Mouse (Mus musculus): ENCODE data around the gene Atp8b5.
A peak's percentile ranks its signal among the peaks of the same experiment; 100 is the strongest.

Gene Atp8b5

GRCm38 (mm10) chr4:43414761-43415160, 147.8 kb downstream of the Atp8b5 start:
- peaks cover 20% of the 10 kb centered on the region for H3K36me3 ChIP-seq (ENCODE audit: insufficient read depth, low read length)

GRCm38 (mm10) chr4:43415221-43416070, 148.5 kb downstream of the Atp8b5 start:
- Histone ChIP-seq H3K36me3 (ENCODE audit: insufficient read depth, low read length) (peaks cover 20% of the 10 kb centered on the region), H3K4me1 (replicated peaks; ENCODE audit: low read depth, low read length) (peaks cover 58% of the 10 kb centered on the region), H3K27me3 (ENCODE audit: insufficient read depth, low read length) (peaks cover 13% of the 10 kb centered on the region), H3K9me3 (ENCODE audit: low read length) (no peaks in the 10 kb centered on the region), H3K4me3 (replicated peaks; ENCODE audit: low read length) (peak overlapping the region; percentile 61)
- TF ChIP-seq POU5F1 (IDR thresholded peaks at IDR 0.05; ENCODE audit: borderline replicate concordance, low read length) = no peak
- TF ChIP-seq CTCF (conservative IDR thresholded peaks at IDR 0.05; ENCODE audit: low read length) = no peak
- no peak for TF ChIP-seq NANOG (IDR thresholded peaks at IDR 0.05; ENCODE audit: borderline replicate concordance, low read length)

More at GRCm38 (mm10) chr4:43414761-43415160, 147.8 kb downstream of the Atp8b5 start:
- Histone ChIP-seq H3K27me3 (ENCODE audit: insufficient read depth, low read length) (peaks cover 13% of the 10 kb centered on the region), H3K4me1 (replicated peaks; ENCODE audit: low read depth, low read length) (peaks cover 55% of the 10 kb centered on the region), H3K9me3 (ENCODE audit: low read length) (no peaks in the 10 kb centered on the region), H3K4me3 (replicated peaks; ENCODE audit: low read length) (no peak overlapping the region)
- TF ChIP-seq CTCF (conservative IDR thresholded peaks at IDR 0.05; ENCODE audit: low read length) = no peak
- no peak for TF ChIP-seq POU5F1 (IDR thresholded peaks at IDR 0.05; ENCODE audit: borderline replicate concordance, low read length)
- no peak for TF ChIP-seq NANOG (IDR thresholded peaks at IDR 0.05; ENCODE audit: borderline replicate concordance, low read length)

- peak overlapping the region; percentile 61 for H3K4me3 ChIP-seq (replicated peaks; ENCODE audit: low read length)
- TF ChIP-seq POU5F1 (IDR thresholded peaks at IDR 0.05; ENCODE audit: borderline replicate concordance, low read length) (no peak), NANOG (IDR thresholded peaks at IDR 0.05; ENCODE audit: borderline replicate concordance, low read length) (no peak), CTCF (conservative IDR thresholded peaks at IDR 0.05; ENCODE audit: low read length) (no peak)
- peaks cover 20% of the 10 kb centered on the region for H3K36me3 ChIP-seq (ENCODE audit: insufficient read depth, low read length)
- H3K4me1 ChIP-seq (replicated peaks; ENCODE audit: low read depth, low read length) = peaks cover 63% of the 10 kb centered on the region
- H3K27me3 ChIP-seq (ENCODE audit: insufficient read depth, low read length) = peaks cover 16% of the 10 kb centered on the region
- no peaks in the 10 kb centered on the region for H3K9me3 ChIP-seq (ENCODE audit: low read length)
These were observed 149.1 kb downstream of the Atp8b5 start for GRCm38 (mm10) chr4:43416071-43416490.

- TF ChIP-seq POU5F1 (IDR thresholded peaks at IDR 0.05; ENCODE audit: borderline replicate concordance, low read length) (no peak), CTCF (conservative IDR thresholded peaks at IDR 0.05; ENCODE audit: low read length) (no peak), NANOG (IDR thresholded peaks at IDR 0.05; ENCODE audit: borderline replicate concordance, low read length) (no peak)
- Histone ChIP-seq H3K4me1 (replicated peaks; ENCODE audit: low read depth, low read length) (peaks cover 76% of the 10 kb centered on the region), H3K27me3 (ENCODE audit: insufficient read depth, low read length) (peaks cover 30% of the 10 kb centered on the region), H3K9me3 (ENCODE audit: low read length) (no peaks in the 10 kb centered on the region), H3K4me3 (replicated peaks; ENCODE audit: low read length) (no peak overlapping the region), H3K36me3 (ENCODE audit: insufficient read depth, low read length) (peaks cover 28% of the 10 kb centered on the region)
These were observed 150.5 kb downstream of the Atp8b5 start for GRCm38 (mm10) chr4:43417269-43418062.

GRCm38 (mm10) chr4:43418450-43418849, 151.5 kb downstream of the Atp8b5 start:
- Histone ChIP-seq H3K9me3 (ENCODE audit: low read length) (no peaks in the 10 kb centered on the region), H3K4me1 (replicated peaks; ENCODE audit: low read depth, low read length) (peaks cover 80% of the 10 kb centered on the region), H3K36me3 (ENCODE audit: insufficient read depth, low read length) (peaks cover 38% of the 10 kb centered on the region), H3K27me3 (ENCODE audit: insufficient read depth, low read length) (peaks cover 38% of the 10 kb centered on the region), H3K4me3 (replicated peaks; ENCODE audit: low read length) (no peak overlapping the region)
- TF ChIP-seq POU5F1 (IDR thresholded peaks at IDR 0.05; ENCODE audit: borderline replicate concordance, low read length) = no peak
- no peak for TF ChIP-seq NANOG (IDR thresholded peaks at IDR 0.05; ENCODE audit: borderline replicate concordance, low read length)
- no peak for TF ChIP-seq CTCF (conservative IDR thresholded peaks at IDR 0.05; ENCODE audit: low read length)

GRCm38 (mm10) chr4:43418973-43419656, 152.2 kb downstream of the Atp8b5 start:
- no peaks in the 10 kb centered on the region for H3K9me3 ChIP-seq (ENCODE audit: low read length)
- TF ChIP-seq CTCF (conservative IDR thresholded peaks at IDR 0.05; ENCODE audit: low read length) = no peak
- no peak for TF ChIP-seq NANOG (IDR thresholded peaks at IDR 0.05; ENCODE audit: borderline replicate concordance, low read length)
- TF ChIP-seq POU5F1 (IDR thresholded peaks at IDR 0.05; ENCODE audit: borderline replicate concordance, low read length) = no peak
- peaks cover 45% of the 10 kb centered on the region for H3K27me3 ChIP-seq (ENCODE audit: insufficient read depth, low read length)
- H3K4me3 ChIP-seq (replicated peaks; ENCODE audit: low read length) = no peak overlapping the region
- H3K4me1 ChIP-seq (replicated peaks; ENCODE audit: low read depth, low read length) = peaks cover 80% of the 10 kb centered on the region
- H3K36me3 ChIP-seq (ENCODE audit: insufficient read depth, low read length) = peaks cover 44% of the 10 kb centered on the region

GRCm38 (mm10) chr4:43419801-43420281, 152.9 kb downstream of the Atp8b5 start:
- TF ChIP-seq CTCF (conservative IDR thresholded peaks at IDR 0.05; ENCODE audit: low read length) = no peak
- no peak for TF ChIP-seq NANOG (IDR thresholded peaks at IDR 0.05; ENCODE audit: borderline replicate concordance, low read length)
- TF ChIP-seq POU5F1 (IDR thresholded peaks at IDR 0.05; ENCODE audit: borderline replicate concordance, low read length) = no peak
- H3K4me3 ChIP-seq (replicated peaks; ENCODE audit: low read length) = no peak overlapping the region
- H3K27me3 ChIP-seq (ENCODE audit: insufficient read depth, low read length) = peaks cover 52% of the 10 kb centered on the region
- no peaks in the 10 kb centered on the region for H3K9me3 ChIP-seq (ENCODE audit: low read length)
- peaks cover 74% of the 10 kb centered on the region for H3K4me1 ChIP-seq (replicated peaks; ENCODE audit: low read depth, low read length)
- peaks cover 51% of the 10 kb centered on the region for H3K36me3 ChIP-seq (ENCODE audit: insufficient read depth, low read length)

All from E14TG2a.4 (cell line).